Mouse (Mus musculus) stomach, embryonic 16.5 days (tissue): ENCODE results near the gene Srek1. TPM values are rescaled to one million over a fixed set of nuclear protein-coding genes. Genes with fewer than 3 reads are reported as not detected.

Experiments
- ATAC-seq: fragments of 200-750 bp; cut with Nextera tagmentation; 2 replicates; pipeline ENCODE4 v1.8.0; 2017; ENCODE audit warnings: moderate number of reproducible peaks, moderate TSS enrichment; ENCODE audit not compliant: insufficient read depth, low FRiP score
- H3K27ac ChIP-seq: fragments of 300-500 bp; sonication (generic); 2 replicates; pipeline ENCODE4 v1.5.1; 2014; ENCODE audit warnings: low read length
- H3K27me3 ChIP-seq: fragments of 300-500 bp; sonication (generic); 2 replicates; pipeline ENCODE4 v1.6.1; 2014; ENCODE audit warnings: low read length, control low read depth, mixed read lengths; ENCODE audit not compliant: control insufficient read depth, insufficient read depth
- H3K36me3 ChIP-seq: fragments of 300-500 bp; sonication (generic); 2 replicates; pipeline ENCODE4 v1.6.1; 2014; ENCODE audit warnings: low read length; ENCODE audit not compliant: control insufficient read depth, insufficient read depth
- H3K4me1 ChIP-seq: fragments of 300-500 bp; sonication (generic); 2 replicates; pipeline ENCODE4 v1.6.1; 2014; ENCODE audit warnings: low read length, control low read depth, mixed read lengths; ENCODE audit not compliant: control insufficient read depth, insufficient read depth
- H3K4me2 ChIP-seq: fragments of 300-500 bp; sonication (generic); 2 replicates; pipeline ENCODE4 v1.6.1; 2014; ENCODE audit warnings: low read depth, low read length, mixed read lengths
- H3K4me3 ChIP-seq: fragments of 300-500 bp; sonication (generic); replicated peaks from 2 replicates; pipeline ENCODE4 v1.5.1; 2014; ENCODE audit warnings: mild to moderate bottlenecking, low read length
- H3K9ac ChIP-seq: fragments of 300-500 bp; sonication (generic); 2 replicates; pipeline ENCODE4 v1.6.1; 2014; ENCODE audit warnings: low read length
- H3K9me3 ChIP-seq: fragments of 300-500 bp; sonication (generic); replicated peaks from 2 replicates; pipeline ENCODE4 v1.6.1; 2016; ENCODE audit warnings: low read length, control low read depth; ENCODE audit not compliant: control insufficient read depth
- WGBS: fragments of 180-500 bp; shearing (Covaris S2); extraction: QIAGEN DNeasy Blood & Tissue Kit; methylation state at CpG from one replicate; pipeline ENCODE4 v1.1.7; 2014; 5-methylcytosine and 5-hydroxymethylcytosine counted together
- polyA plus RNA-seq: library from polyadenylated mRNA; unstranded; fragments of >200 nt; fragmentation: Nextera tagmentation; extraction: Ambion mirVana; gene quantifications from 2 replicates; pipeline ENCODE4 v1.2.1, GENCODE M21; 2015

Gene Srek1
- polyA plus RNA-seq, 1 experiment from 2014 or later = 62.3 TPM

- no peak overlapping the region for H3K9ac ChIP-seq
- H3K4me2 ChIP-seq = no peak overlapping the region
- no peak overlapping the region for H3K4me3 ChIP-seq
- ATAC-seq = no peak
- H3K27me3 ChIP-seq = no peaks in the 10 kb centered on the region
- H3K9me3 ChIP-seq = no peaks in the 10 kb centered on the region
- 32% methylated on average over 11 of the region's 11 CpGs for WGBS
- no peaks in the 10 kb centered on the region for H3K4me1 ChIP-seq
- no peak overlapping the region for H3K27ac ChIP-seq
- H3K36me3 ChIP-seq = no peaks in the 10 kb centered on the region
Measured at GRCm38 (mm10) chr13:103779922-103780585, 5.6 kb upstream of the Srek1 start.

- no peak overlapping the region for H3K4me3 ChIP-seq
- no peak overlapping the region for H3K4me2 ChIP-seq
- no peak for ATAC-seq
- peaks cover 9% of the 10 kb centered on the region for H3K4me1 ChIP-seq
- H3K27ac ChIP-seq = no peak overlapping the region
- no peak overlapping the region for H3K9ac ChIP-seq
- H3K27me3 ChIP-seq = no peaks in the 10 kb centered on the region
- no peaks in the 10 kb centered on the region for H3K36me3 ChIP-seq
- WGBS = 68% methylated on average over 8 of the region's 8 CpGs
- no peaks in the 10 kb centered on the region for H3K9me3 ChIP-seq
Measured at GRCm38 (mm10) chr13:103777126-103777525, 2.7 kb upstream of the Srek1 start.

GRCm38 (mm10) chr13:103773407-103774118, 845 bp downstream of the Srek1 start:
- peak overlapping the region; percentile 99 for H3K27ac ChIP-seq
- peak overlapping the region; percentile 95 for H3K9ac ChIP-seq
- H3K36me3 ChIP-seq = no peaks in the 10 kb centered on the region
- peaks cover 19% of the 10 kb centered on the region for H3K4me1 ChIP-seq
- peak; percentile 56; the same call in 1 of the 2 replicates for ATAC-seq
- no peaks in the 10 kb centered on the region for H3K9me3 ChIP-seq
- H3K27me3 ChIP-seq = no peaks in the 10 kb centered on the region
- peak overlapping the region; percentile 83 for H3K4me3 ChIP-seq
- H3K4me2 ChIP-seq = peak overlapping the region; percentile 79
- 1% methylated on average over 36 of the region's 36 CpGs for WGBS

- Histone ChIP-seq H3K4me1 (peaks cover 19% of the 10 kb centered on the region), H3K27me3 (no peaks in the 10 kb centered on the region), H3K4me2 (peak overlapping the region; percentile 79), H3K36me3 (no peaks in the 10 kb centered on the region), H3K9ac (peak overlapping the region; percentile 57), H3K9me3 (no peaks in the 10 kb centered on the region), H3K4me3 (peak overlapping the region; percentile 83), H3K27ac (no peak overlapping the region)
- 32% methylated on average over 5 of the region's 5 CpGs for WGBS
- no peak for ATAC-seq
Measured at GRCm38 (mm10) chr13:103772917-103773316, 1.5 kb downstream of the Srek1 start.

GRCm38 (mm10) chr13:103770821-103771220, 3.6 kb downstream of the Srek1 start:
- Histone ChIP-seq H3K27ac (no peak overlapping the region), H3K9ac (no peak overlapping the region), H3K4me3 (no peak overlapping the region), H3K27me3 (no peaks in the 10 kb centered on the region), H3K36me3 (no peaks in the 10 kb centered on the region), H3K9me3 (no peaks in the 10 kb centered on the region), H3K4me2 (no peak overlapping the region), H3K4me1 (peaks cover 19% of the 10 kb centered on the region)
- ATAC-seq = no peak

- WGBS = 34% methylated on average over 5 of the region's 5 CpGs
- Histone ChIP-seq H3K4me3 (no peak overlapping the region), H3K27ac (no peak overlapping the region), H3K36me3 (peaks cover 3% of the 10 kb centered on the region; the same call in 1 of the 2 replicates), H3K4me1 (peaks cover 17% of the 10 kb centered on the region), H3K27me3 (no peaks in the 10 kb centered on the region), H3K4me2 (no peak overlapping the region), H3K9ac (no peak overlapping the region), H3K9me3 (no peaks in the 10 kb centered on the region)
- ATAC-seq = no peak
Measured at GRCm38 (mm10) chr13:103767935-103768334, 6.5 kb downstream of the Srek1 start.

- Histone ChIP-seq H3K4me3 (no peak overlapping the region), H3K9me3 (no peaks in the 10 kb centered on the region), H3K27me3 (no peaks in the 10 kb centered on the region), H3K36me3 (peaks cover 21% of the 10 kb centered on the region; the same call in 1 of the 2 replicates), H3K4me1 (no peaks in the 10 kb centered on the region), H3K4me2 (no peak overlapping the region), H3K27ac (no peak overlapping the region), H3K9ac (no peak overlapping the region)
- 69% methylated on average over 1 of the region's 1 CpGs for WGBS
- ATAC-seq = no peak
Measured at GRCm38 (mm10) chr13:103763640-103764039, 10.8 kb downstream of the Srek1 start.

- Histone ChIP-seq H3K36me3 (peaks cover 31% of the 10 kb centered on the region), H3K4me1 (no peaks in the 10 kb centered on the region), H3K4me3 (no peak overlapping the region), H3K4me2 (no peak overlapping the region), H3K27me3 (no peaks in the 10 kb centered on the region), H3K9ac (no peak overlapping the region), H3K9me3 (no peaks in the 10 kb centered on the region), H3K27ac (no peak overlapping the region)
- no peak for ATAC-seq
- 90% methylated on average over 10 of the region's 10 CpGs for WGBS
Measured at GRCm38 (mm10) chr13:103761971-103762370, 12.4 kb downstream of the Srek1 start.

- H3K9me3 ChIP-seq = no peaks in the 10 kb centered on the region
- 30% methylated on average over 3 of the region's 3 CpGs for WGBS
- no peak overlapping the region for H3K9ac ChIP-seq
- H3K27me3 ChIP-seq = no peaks in the 10 kb centered on the region
- H3K4me1 ChIP-seq = no peaks in the 10 kb centered on the region
- no peak overlapping the region for H3K4me2 ChIP-seq
- H3K27ac ChIP-seq = no peak overlapping the region
- H3K36me3 ChIP-seq = peaks cover 37% of the 10 kb centered on the region
- H3K4me3 ChIP-seq = no peak overlapping the region
- ATAC-seq = no peak
Measured at GRCm38 (mm10) chr13:103751421-103751820, 23.0 kb downstream of the Srek1 start.
